In genomic region chr5:121843138-121843905, GRCm38 (mm10) we compare ENCODE assay signal across 8 mouse cellular contexts. TPM values are rescaled to one million over a fixed set of nuclear protein-coding genes. Genes with fewer than 3 reads are reported as not detected.
DNase-seq lines count a peak whose midpoint lies in the region; ATAC-seq and TF ChIP-seq lines count a peak whose summit lies in the region.

No protein-coding gene starts in this region.

- H3K4me2 ChIP-seq in embryonic facial prominence, embryonic 15.5 days (replicated peaks): peak overlapping the region; percentile 90
- peak overlapping the region; percentile 81 for H3K4me2 ChIP-seq in neural tube, embryonic 12.5 days (replicated peaks)

- DNase-seq in spleen, adult 2 months (ENCODE audit: low read depth in 1 of 2, low spot score in 2 of 2): peak in 1 of 2 experiments; percentile 33
- DNase-seq in spleen, postnatal 14 days (ENCODE audit: low spot score in 2 of 2): no peak
- no peak for DNase-seq in limb, embryonic 10.5 days (ENCODE audit: low spot score)
- DNase-seq in gastrocnemius, postnatal 10 days: no peak
- DNase-seq in urinary bladder, postnatal 4 days (ENCODE audit: low spot score in 2 of 2): no peak
- no peak for DNase-seq in testis, postnatal 10 days (ENCODE audit: low spot score)

- no peaks in the 10 kb centered on the region for H3K9me3 ChIP-seq in embryonic facial prominence, embryonic 15.5 days (replicated peaks)
- H3K9me3 ChIP-seq in limb, embryonic 10.5 days (replicated peaks): no peaks in the 10 kb centered on the region
- H3K9me3 ChIP-seq in neural tube, embryonic 12.5 days: no peaks in the 10 kb centered on the region

- 14% methylated on average over 17 of the region's 17 CpGs for whole genome bisulfite sequencing in spleen, adult 2 months
- 11% methylated on average over 17 of the region's 17 CpGs for WGBS in embryonic facial prominence, embryonic 15.5 days
- WGBS in limb, embryonic 10.5 days: 19% methylated on average over 17 of the region's 17 CpGs
- WGBS in neural tube, embryonic 12.5 days: 17% methylated on average over 17 of the region's 17 CpGs

- no peak overlapping the region for H3K9ac ChIP-seq in embryonic facial prominence, embryonic 15.5 days
- H3K9ac ChIP-seq in neural tube, embryonic 12.5 days: no peak overlapping the region

- no peaks in the 10 kb centered on the region for H3K36me3 ChIP-seq in spleen, adult 2 months (ENCODE audit: control insufficient read depth, insufficient read depth, low read length)
- H3K36me3 ChIP-seq in embryonic facial prominence, embryonic 15.5 days: no peaks in the 10 kb centered on the region
- H3K36me3 ChIP-seq in limb, embryonic 10.5 days: no peaks in the 10 kb centered on the region
- H3K36me3 ChIP-seq in neural tube, embryonic 12.5 days: no peaks in the 10 kb centered on the region

- no peaks in the 10 kb centered on the region for H3K27me3 ChIP-seq in spleen, adult 2 months (ENCODE audit: control insufficient read depth, insufficient read depth, low read length)
- H3K27me3 ChIP-seq in embryonic facial prominence, embryonic 15.5 days: peaks cover 22% of the 10 kb centered on the region
- H3K27me3 ChIP-seq in limb, embryonic 10.5 days (ENCODE audit: low read depth, poor library complexity, severe bottlenecking): peaks cover 67% of the 10 kb centered on the region
- peaks cover 52% of the 10 kb centered on the region for H3K27me3 ChIP-seq in neural tube, embryonic 12.5 days (replicated peaks)

- ATAC-seq in embryonic facial prominence, embryonic 15.5 days (ENCODE audit: insufficient number of reproducible peaks, low FRiP score, low TSS enrichment, low read depth): no peak
- ATAC-seq in neural tube, embryonic 12.5 days (ENCODE audit: low FRiP score, low read depth): no peak

- H3K4me3 ChIP-seq in spleen, adult 2 months (ENCODE audit: extremely low read depth, insufficient read depth, insufficient read length): peak overlapping the region; percentile 62; the same call in 1 of the 2 replicates
- peak overlapping the region; percentile 58 for H3K4me3 ChIP-seq in embryonic facial prominence, embryonic 15.5 days (replicated peaks)
- peak overlapping the region; percentile 60 for H3K4me3 ChIP-seq in limb, embryonic 10.5 days
- 0 out of 2 replicates have a peak overlapping the region, but pooled peaks have one; percentile 42 for H3K4me3 ChIP-seq in neural tube, embryonic 12.5 days

- no peak for TF ChIP-seq CTCF in spleen, adult 2 months (IDR thresholded peaks at IDR 0.05; ENCODE audit: extremely low read depth, insufficient read depth, insufficient read length, insufficient replicate concordance)

- no peak overlapping the region for H3K27ac ChIP-seq in spleen, adult 2 months (ENCODE audit: insufficient read depth, low read length)
- H3K27ac ChIP-seq in embryonic facial prominence, embryonic 15.5 days (replicated peaks): no peak overlapping the region
- H3K27ac ChIP-seq in limb, embryonic 10.5 days: no peak overlapping the region
- H3K27ac ChIP-seq in neural tube, embryonic 12.5 days: no peak overlapping the region

- H3K4me1 ChIP-seq in spleen, adult 2 months (ENCODE audit: control insufficient read depth, insufficient read depth, insufficient read length): peaks cover 22% of the 10 kb centered on the region; the same call in 1 of the 2 replicates
- peaks cover 34% of the 10 kb centered on the region for H3K4me1 ChIP-seq in embryonic facial prominence, embryonic 15.5 days
- peaks cover 47% of the 10 kb centered on the region for H3K4me1 ChIP-seq in limb, embryonic 10.5 days
- peaks cover 23% of the 10 kb centered on the region for H3K4me1 ChIP-seq in neural tube, embryonic 12.5 days

- no peak for TF ChIP-seq POLR2A in spleen, adult 2 months (IDR thresholded peaks at IDR 0.05; ENCODE audit: low read depth, low read length)

RNA-seq across cellular contexts. Expression of gene Pheta1, which starts 5.5 kb away (rescaled TPM):
- 5.1 and 5.9 TPM in 2 replicates for polyA plus RNA-seq in spleen, adult 2 months (2012; rRNA removed)
- polyA plus RNA-seq in embryonic facial prominence, embryonic 15.5 days (2015; fragmentation: Nextera tagmentation; extraction: Ambion mirVana): 28.1 and 31.6 TPM in 2 replicates
- 60.2 and 67.0 TPM in 2 replicates for polyA plus RNA-seq in limb, embryonic 10.5 days (2016; fragmentation: Nextera tagmentation; extraction: Ambion mirVana)
- 47.1 and 49.8 TPM in 2 replicates for polyA plus RNA-seq in neural tube, embryonic 12.5 days (2016; fragmentation: Nextera tagmentation; extraction: Ambion mirVana)
- total RNA-seq in gastrocnemius, postnatal 10 days (2021): 1 to 10 TPM; 6.4 to 7.6 TPM

RNA-seq across cellular contexts. Expression of gene Sh2b3, which starts 5.9 kb away (rescaled TPM):
- polyA plus RNA-seq in spleen, adult 2 months (2012; rRNA removed): 118 and 259 TPM in 2 replicates
- polyA plus RNA-seq in embryonic facial prominence, embryonic 15.5 days (2015; fragmentation: Nextera tagmentation; extraction: Ambion mirVana): 17.5 and 18.7 TPM in 2 replicates
- 10.9 and 11.2 TPM in 2 replicates for polyA plus RNA-seq in limb, embryonic 10.5 days (2016; fragmentation: Nextera tagmentation; extraction: Ambion mirVana)
- polyA plus RNA-seq in neural tube, embryonic 12.5 days (2016; fragmentation: Nextera tagmentation; extraction: Ambion mirVana): 11.3 and 12.9 TPM in 2 replicates
- 10 to 100 TPM; 18.3 to 22.5 TPM for total RNA-seq in gastrocnemius, postnatal 10 days (2021)
